Mouse (Mus musculus): Measurements from ENCODE around the gene Wnt3. TPM values are rescaled to one million over a fixed set of nuclear protein-coding genes. Genes with fewer than 3 reads are reported as not detected.

Wnt3 gene
- polyA plus RNA-seq (2012; rRNA removed) = not detected in 2 replicates

DNA sequence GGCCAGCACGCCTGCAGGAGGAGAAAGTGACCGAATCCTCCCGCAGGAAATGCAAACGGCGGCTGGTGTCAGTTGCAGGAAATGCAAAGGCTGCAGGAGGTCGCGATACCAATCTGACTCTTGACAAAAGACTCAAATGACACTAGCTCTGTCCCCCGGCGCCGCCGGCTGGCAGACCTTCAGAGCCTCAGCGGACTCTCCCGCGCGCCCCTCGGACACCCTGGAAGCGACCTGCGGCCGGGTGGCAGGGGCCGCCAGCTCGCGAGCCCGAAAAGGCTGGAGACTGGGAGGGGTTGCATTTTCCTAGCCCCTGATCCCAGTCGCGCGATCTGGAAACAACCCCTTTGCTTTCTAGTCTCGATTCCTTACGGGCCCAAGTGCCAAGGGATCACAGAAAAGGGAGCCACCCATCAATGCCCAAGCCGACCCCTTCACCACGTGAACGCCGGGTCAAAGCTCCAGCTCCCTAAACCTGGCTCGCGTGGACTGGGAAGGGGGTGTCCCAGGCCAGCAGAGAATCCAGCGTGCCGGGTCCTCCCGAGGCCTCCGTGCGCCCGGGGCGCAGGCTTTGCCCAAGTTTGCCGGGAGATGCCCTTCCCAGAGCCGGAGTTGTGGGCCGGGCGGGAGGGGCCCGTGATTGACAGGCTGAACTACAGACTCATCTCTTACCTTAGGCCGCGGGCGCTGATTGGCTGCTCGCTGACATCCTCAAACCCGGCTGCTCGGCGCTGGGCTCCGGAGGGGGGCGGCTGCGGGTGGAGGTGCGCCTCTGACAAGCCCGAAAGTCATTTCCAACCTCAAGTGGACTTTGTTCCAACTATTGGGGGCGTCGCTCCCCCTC, at the start of gene Wnt3:
Gene Wnt3, plus strand, starts transcription at position 764 of the 841 bp plus-strand sequence.

DNA sequence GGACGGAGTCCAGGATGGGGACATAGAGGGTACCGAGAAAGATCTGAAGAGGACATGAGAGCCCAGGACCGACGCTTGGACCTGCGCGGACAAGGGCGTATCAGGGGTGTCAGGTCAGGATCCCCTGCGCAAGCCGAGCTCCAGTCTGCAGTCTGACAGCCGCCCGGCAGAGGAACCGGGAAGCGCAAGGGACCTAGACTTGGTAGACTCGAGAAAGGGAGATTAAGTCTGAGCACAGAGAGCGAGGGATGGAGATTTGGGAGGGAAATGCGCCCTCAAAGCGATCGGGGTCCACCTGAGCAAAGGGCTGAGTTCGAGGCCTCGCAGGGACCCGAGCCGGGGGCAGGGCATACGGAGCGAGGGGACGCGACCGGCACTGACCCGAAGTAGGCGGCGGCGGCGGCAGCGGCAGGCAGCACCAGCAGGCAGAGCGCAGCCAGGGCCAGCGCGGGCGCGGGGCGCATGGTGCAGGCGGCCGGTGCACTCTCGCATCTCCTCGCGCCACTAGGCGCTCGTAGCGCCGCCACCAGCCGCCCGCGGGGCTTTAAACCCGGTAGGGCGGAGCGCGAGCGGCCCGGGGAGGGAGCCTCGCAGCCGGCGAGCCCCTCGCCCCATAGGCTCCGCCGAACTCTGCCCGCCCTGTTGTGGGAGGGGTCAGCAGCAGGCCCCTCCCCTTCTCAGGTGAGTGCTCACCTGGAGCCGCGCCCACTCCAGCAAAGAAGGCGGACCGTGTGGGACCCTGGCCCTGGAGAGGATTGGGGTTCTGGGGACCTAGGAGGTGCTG, 24.5 kb upstream of the Wnt3 start, which contains the start of gene Wnt9b:
Gene Wnt9b, minus strand, starts transcription at position 516 of the 784 bp plus-strand sequence.

Other genes starting within 250 kb of the Wnt3 start
- gene Gm884, start 153.0 kb upstream of the Wnt3 start, polyA plus RNA-seq (2012; rRNA removed) = not detected in 2 replicates
- not detected in 2 replicates for gene Lyzl6, start 135.3 kb upstream of the Wnt3 start, polyA plus RNA-seq (2012; rRNA removed)
- gene Rprml, start 124.6 kb upstream of the Wnt3 start, polyA plus RNA-seq (2012; rRNA removed) = 0.05 TPM in 1 of 2 replicates, not detected in the other
- 28.7 and 30.2 TPM in 2 replicates for gene Gosr2, start 76.3 kb upstream of the Wnt3 start, polyA plus RNA-seq (2012; rRNA removed)
- gene Wnt9b, start 24.3 kb upstream of the Wnt3 start, polyA plus RNA-seq (2012; rRNA removed) = 0.08 and 0.15 TPM in 2 replicates
- gene Nsf, start 179.9 kb downstream of the Wnt3 start, polyA plus RNA-seq (2012; rRNA removed) = 6.9 and 8.2 TPM in 2 replicates
- gene Arf2, start 192.6 kb downstream of the Wnt3 start, polyA plus RNA-seq (2012; rRNA removed) = 9.4 and 10.2 TPM in 2 replicates